ENCODE assay signal across 20 mouse cellular contexts in genomic region chr7:45887246-45887645, GRCm38 (mm10). TPM values are rescaled to one million over a fixed set of nuclear protein-coding genes. Genes with fewer than 3 reads are reported as not detected.
DNase-seq lines count a peak whose midpoint lies in the region; ATAC-seq and TF ChIP-seq lines count a peak whose summit lies in the region.
"Had no signal": no experiment of that assay in that cellular context is flagged by ENCODE, and none has a peak within 500 bp of the region (broad histone marks: within the 10 kb centered on the region; RNA-seq: fewer than 3 reads in every experiment).

No protein-coding gene starts in this region.

- H3K4me3 ChIP-seq in hindbrain, postnatal 0 days (ENCODE audit: low read length) = no peak overlapping the region
- H3K4me3 ChIP-seq in hindbrain, embryonic 12.5 days = no peak overlapping the region
- no peak overlapping the region for H3K4me3 ChIP-seq in midbrain, postnatal 0 days (ENCODE audit: low read depth, low read length)
- no peak overlapping the region for H3K4me3 ChIP-seq in midbrain, embryonic 10.5 days
- H3K4me3 ChIP-seq: embryonic facial prominence, embryonic 15.5 days had no signal

- H3K36me3 ChIP-seq in hindbrain, postnatal 0 days (ENCODE audit: insufficient read depth, low read length) = peaks cover 31% of the 10 kb centered on the region
- H3K36me3 ChIP-seq in hindbrain, embryonic 12.5 days = peaks cover 34% of the 10 kb centered on the region
- peaks cover 28% of the 10 kb centered on the region for H3K36me3 ChIP-seq in midbrain, postnatal 0 days (ENCODE audit: insufficient read depth, low read length)
- peaks cover 36% of the 10 kb centered on the region for H3K36me3 ChIP-seq in midbrain, embryonic 10.5 days

- H3K4me1 ChIP-seq in hindbrain, postnatal 0 days (ENCODE audit: insufficient read depth, low read length) = no peaks in the 10 kb centered on the region
- H3K4me1 ChIP-seq in hindbrain, embryonic 12.5 days = no peaks in the 10 kb centered on the region
- H3K4me1 ChIP-seq in midbrain, postnatal 0 days (ENCODE audit: insufficient read depth, low read length) = no peaks in the 10 kb centered on the region
- H3K4me1 ChIP-seq in midbrain, embryonic 10.5 days = no peaks in the 10 kb centered on the region

- peak; percentile 24; the same call in 1 of the 2 replicates for ATAC-seq in hindbrain, postnatal 0 days
- ATAC-seq in hindbrain, embryonic 12.5 days (ENCODE audit: low FRiP score) = no peak
- ATAC-seq in midbrain, postnatal 0 days (ENCODE audit: low FRiP score) = no peak
- peak; percentile 52 for ATAC-seq in megakaryocyte, adult 5-6 weeks (ENCODE audit: poor library complexity, severe bottlenecking)

- H3K9ac ChIP-seq in hindbrain, postnatal 0 days (replicated peaks; ENCODE audit: low read length) = 0 out of 2 replicates have a peak overlapping the region, but pooled peaks have one; percentile 13
- no peak overlapping the region for H3K9ac ChIP-seq in hindbrain, embryonic 12.5 days
- 0 out of 2 replicates have a peak overlapping the region, but pooled peaks have one; percentile 24 for H3K9ac ChIP-seq in midbrain, postnatal 0 days (replicated peaks; ENCODE audit: low read length, poor library complexity, severe bottlenecking)
- H3K9ac ChIP-seq: embryonic facial prominence, embryonic 15.5 days had no signal

- H3K27me3 ChIP-seq in hindbrain, postnatal 0 days (ENCODE audit: insufficient read depth, low read length) = no peaks in the 10 kb centered on the region
- no peaks in the 10 kb centered on the region for H3K27me3 ChIP-seq in hindbrain, embryonic 12.5 days
- H3K27me3 ChIP-seq in midbrain, postnatal 0 days (ENCODE audit: insufficient read depth, low read length) = no peaks in the 10 kb centered on the region
- H3K27me3 ChIP-seq in midbrain, embryonic 10.5 days (ENCODE audit: low read depth, poor library complexity, severe bottlenecking) = no peaks in the 10 kb centered on the region
- H3K27me3 ChIP-seq: embryonic facial prominence, embryonic 15.5 days had no signal

- no peak overlapping the region for H3K4me2 ChIP-seq in hindbrain, postnatal 0 days (ENCODE audit: low read depth, low read length)
- no peak overlapping the region for H3K4me2 ChIP-seq in hindbrain, embryonic 12.5 days (replicated peaks)
- no peak overlapping the region for H3K4me2 ChIP-seq in midbrain, postnatal 0 days (ENCODE audit: low read depth, low read length, poor library complexity, severe bottlenecking)
- H3K4me2 ChIP-seq: embryonic facial prominence, embryonic 15.5 days had no signal

- intact Hi-C loops in left cerebral cortex, postnatal 25 days (cut with DNase I) = no loop called here

- no peaks in the 10 kb centered on the region for H3K9me3 ChIP-seq in hindbrain, postnatal 0 days (ENCODE audit: low read length)
- no peaks in the 10 kb centered on the region for H3K9me3 ChIP-seq in hindbrain, embryonic 12.5 days (replicated peaks)
- no peaks in the 10 kb centered on the region for H3K9me3 ChIP-seq in midbrain, postnatal 0 days (ENCODE audit: low read length)
- H3K9me3 ChIP-seq in midbrain, embryonic 10.5 days (replicated peaks) = no peaks in the 10 kb centered on the region
- H3K9me3 ChIP-seq: embryonic facial prominence, embryonic 15.5 days had no signal

- peak; percentile 39 to 42 for DNase-seq in cerebellum, postnatal 10 days
- DNase-seq in cerebellum, postnatal 36 days = no peak
- DNase-seq in hindbrain, postnatal 0 days (ENCODE audit: low spot score) = no peak
- no peak for DNase-seq in midbrain, postnatal 0 days (ENCODE audit: low spot score)
- no peak for DNase-seq in midbrain, embryonic 10.5 days (ENCODE audit: low spot score)
- no peak for DNase-seq in left cerebral cortex, postnatal 25 days (ENCODE audit: low spot score in 2 of 2)
- DNase-seq: adrenal gland, adult 2 months; cerebellum, adult 8-10 months; heart, postnatal 36 days; layer of hippocampus, postnatal 36 days; lung, adult 2 months; lung, postnatal 4 days; midbrain, embryonic 14.5 days; right cerebral cortex, postnatal 14 days had no signal

- 48% methylated on average over 3 of the region's 3 CpGs for WGBS in hindbrain, postnatal 0 days
- 56% methylated on average over 3 of the region's 3 CpGs for WGBS in hindbrain, embryonic 12.5 days
- WGBS in midbrain, postnatal 0 days = 49% methylated on average over 3 of the region's 3 CpGs
- WGBS in midbrain, embryonic 10.5 days = 64% methylated on average over 3 of the region's 3 CpGs

- no peak overlapping the region for H3K27ac ChIP-seq in hindbrain, postnatal 0 days
- no peak overlapping the region for H3K27ac ChIP-seq in hindbrain, embryonic 12.5 days
- H3K27ac ChIP-seq in midbrain, postnatal 0 days (ENCODE audit: low read depth, low read length) = no peak overlapping the region
- H3K27ac ChIP-seq in midbrain, embryonic 10.5 days (replicated peaks) = no peak overlapping the region
- H3K27ac ChIP-seq: embryonic facial prominence, embryonic 15.5 days had no signal

- no peak for TF ChIP-seq CTCF in hindbrain, postnatal 0 days (IDR thresholded peaks at IDR 0.05; ENCODE audit: low read depth)
- TF ChIP-seq CTCF in midbrain, postnatal 0 days (IDR thresholded peaks at IDR 0.05) = no peak

RNA-seq across cellular contexts. Expression of gene Grin2d, which starts 9.1 kb away (rescaled TPM):
- total RNA-seq in hindbrain, postnatal 0 days (2014; rRNA removed) = 37.8 and 44.9 TPM in 2 replicates
- polyA plus RNA-seq in hindbrain, postnatal 0 days (2015; fragmentation: Nextera tagmentation; extraction: Ambion mirVana) = 4.1 and 4.4 TPM in 2 replicates
- 1.6 TPM in 2 replicates for polyA plus RNA-seq in hindbrain, embryonic 12.5 days (2016; fragmentation: Nextera tagmentation; extraction: Ambion mirVana)
- total RNA-seq in midbrain, postnatal 0 days (2014; rRNA removed) = 51.6 and 51.7 TPM in 2 replicates
- polyA plus RNA-seq in midbrain, postnatal 0 days (2015; fragmentation: Nextera tagmentation; extraction: Ambion mirVana) = 5.4 and 6.6 TPM in 2 replicates
- polyA plus RNA-seq in midbrain, embryonic 10.5 days (2016; fragmentation: Nextera tagmentation; extraction: Ambion mirVana) = 0.16 and 0.34 TPM in 2 replicates
- total RNA-seq in megakaryocyte, adult 5-6 weeks (2015) = 0.14 and 0.16 TPM in 2 replicates
- total RNA-seq in megakaryocyte, adult 5-6 weeks (2017) = 0.04 and 0.07 TPM in 2 replicates
- total RNA-seq in left cerebral cortex, postnatal 25 days (2021) = 10 to 100 TPM; 10.9 TPM

RNA-seq across cellular contexts. Expression of gene Syngr4, which starts 9.3 kb away (rescaled TPM):
- total RNA-seq in hindbrain, postnatal 0 days (2014; rRNA removed) = not detected in 2 replicates
- polyA plus RNA-seq in hindbrain, postnatal 0 days (2015; fragmentation: Nextera tagmentation; extraction: Ambion mirVana) = 0.19 and 0.51 TPM in 2 replicates
- 0.52 TPM in 1 of 2 replicates, not detected in the other for polyA plus RNA-seq in hindbrain, embryonic 12.5 days (2016; fragmentation: Nextera tagmentation; extraction: Ambion mirVana)
- total RNA-seq in midbrain, postnatal 0 days (2014; rRNA removed) = 0.38 TPM in 1 of 2 replicates, not detected in the other
- 0.25 and 0.30 TPM in 2 replicates for polyA plus RNA-seq in midbrain, postnatal 0 days (2015; fragmentation: Nextera tagmentation; extraction: Ambion mirVana)
- polyA plus RNA-seq in midbrain, embryonic 10.5 days (2016; fragmentation: Nextera tagmentation; extraction: Ambion mirVana) = 1.5 and 1.7 TPM in 2 replicates
- 1.2 and 1.4 TPM in 2 replicates for total RNA-seq in megakaryocyte, adult 5-6 weeks (2015)
- not detected in 2 replicates for total RNA-seq in megakaryocyte, adult 5-6 weeks (2017)
- total RNA-seq in left cerebral cortex, postnatal 25 days (2021) = not detected
- total RNA-seq: adrenal gland, adult 2 months; gastrocnemius, adult 18-20 months; heart, postnatal 36 days; layer of hippocampus, adult 18-20 months; layer of hippocampus, postnatal 36 days; liver, adult 2 months had no signal
- polyA plus RNA-seq: liver, adult 2 months; lung, adult 2 months; midbrain, embryonic 14.5 days had no signal

RNA-seq across cellular contexts. Expression of gene Tmem143, which starts 9.5 kb away (rescaled TPM):
- 39.2 and 48.8 TPM in 2 replicates for total RNA-seq in hindbrain, postnatal 0 days (2014; rRNA removed)
- polyA plus RNA-seq in hindbrain, postnatal 0 days (2015; fragmentation: Nextera tagmentation; extraction: Ambion mirVana) = 4.6 and 6.8 TPM in 2 replicates
- polyA plus RNA-seq in hindbrain, embryonic 12.5 days (2016; fragmentation: Nextera tagmentation; extraction: Ambion mirVana) = 3.4 and 5.2 TPM in 2 replicates
- total RNA-seq in midbrain, postnatal 0 days (2014; rRNA removed) = 27.4 and 41.6 TPM in 2 replicates
- polyA plus RNA-seq in midbrain, postnatal 0 days (2015; fragmentation: Nextera tagmentation; extraction: Ambion mirVana) = 5.5 and 5.6 TPM in 2 replicates
- 4.4 and 5.1 TPM in 2 replicates for polyA plus RNA-seq in midbrain, embryonic 10.5 days (2016; fragmentation: Nextera tagmentation; extraction: Ambion mirVana)
- total RNA-seq in megakaryocyte, adult 5-6 weeks (2015) = 1.9 and 8.0 TPM in 2 replicates
- total RNA-seq in megakaryocyte, adult 5-6 weeks (2017) = 5.8 TPM in 2 replicates
- 10 to 100 TPM; 17.6 to 20.1 TPM for total RNA-seq in left cerebral cortex, postnatal 25 days (2021)

RNA-seq across cellular contexts. Expression of gene Kdelr1, which starts 14.7 kb away (rescaled TPM):
- total RNA-seq in hindbrain, postnatal 0 days (2014; rRNA removed) = 161 and 196 TPM in 2 replicates
- polyA plus RNA-seq in hindbrain, postnatal 0 days (2015; fragmentation: Nextera tagmentation; extraction: Ambion mirVana) = 45.9 and 50.2 TPM in 2 replicates
- 43.5 and 45.6 TPM in 2 replicates for polyA plus RNA-seq in hindbrain, embryonic 12.5 days (2016; fragmentation: Nextera tagmentation; extraction: Ambion mirVana)
- 170 and 207 TPM in 2 replicates for total RNA-seq in midbrain, postnatal 0 days (2014; rRNA removed)
- 52.0 and 54.8 TPM in 2 replicates for polyA plus RNA-seq in midbrain, postnatal 0 days (2015; fragmentation: Nextera tagmentation; extraction: Ambion mirVana)
- 36.1 and 39.0 TPM in 2 replicates for polyA plus RNA-seq in midbrain, embryonic 10.5 days (2016; fragmentation: Nextera tagmentation; extraction: Ambion mirVana)
- total RNA-seq in megakaryocyte, adult 5-6 weeks (2015) = 144 and 148 TPM in 2 replicates
- 70.0 and 72.5 TPM in 2 replicates for total RNA-seq in megakaryocyte, adult 5-6 weeks (2017)
- total RNA-seq in left cerebral cortex, postnatal 25 days (2021) = 10 to 100 TPM; 81.2 to 84.0 TPM

RNA-seq across cellular contexts. Expression of gene Emp3, which starts 34.0 kb away (rescaled TPM):
- 4.9 and 15.3 TPM in 2 replicates for total RNA-seq in hindbrain, postnatal 0 days (2014; rRNA removed)
- 33.4 and 45.2 TPM in 2 replicates for polyA plus RNA-seq in hindbrain, postnatal 0 days (2015; fragmentation: Nextera tagmentation; extraction: Ambion mirVana)
- polyA plus RNA-seq in hindbrain, embryonic 12.5 days (2016; fragmentation: Nextera tagmentation; extraction: Ambion mirVana) = 42.6 and 55.0 TPM in 2 replicates
- 12.8 and 17.0 TPM in 2 replicates for total RNA-seq in midbrain, postnatal 0 days (2014; rRNA removed)
- polyA plus RNA-seq in midbrain, postnatal 0 days (2015; fragmentation: Nextera tagmentation; extraction: Ambion mirVana) = 36.4 and 38.5 TPM in 2 replicates
- 17.7 and 28.2 TPM in 2 replicates for polyA plus RNA-seq in midbrain, embryonic 10.5 days (2016; fragmentation: Nextera tagmentation; extraction: Ambion mirVana)
- total RNA-seq in megakaryocyte, adult 5-6 weeks (2015) = 661 and 761 TPM in 2 replicates
- 564 and 565 TPM in 2 replicates for total RNA-seq in megakaryocyte, adult 5-6 weeks (2017)
- 1 to 10 TPM; 6.6 to 7.2 TPM for total RNA-seq in left cerebral cortex, postnatal 25 days (2021)

Comparison
In these comparisons a context has a peak if more than half of its experiments do, and no peak if none do; other contexts are left out.
1. DNase-seq: peak in cerebellum, postnatal 10 days (2 of 2); none in cerebellum, postnatal 36 days (0 of 2), hindbrain, postnatal 0 days (single experiment), midbrain, postnatal 0 days (single experiment), midbrain, embryonic 10.5 days (single experiment) and left cerebral cortex, postnatal 25 days (0 of 2).
2. ATAC-seq: peak in hindbrain, postnatal 0 days (single experiment) and megakaryocyte, adult 5-6 weeks (single experiment); none in hindbrain, embryonic 12.5 days (single experiment) and midbrain, postnatal 0 days (single experiment).
3. RNA of gene Grin2d, which starts 9.1 kb away (total RNA-seq): 51.6 to 51.7 TPM in midbrain, postnatal 0 days, 37.8 to 44.9 TPM in hindbrain, postnatal 0 days and 10.9 TPM in left cerebral cortex, postnatal 25 days; 0.04 to 0.16 TPM in megakaryocyte, adult 5-6 weeks; every median in the first group is over 10 times any median in the second.